Mouse (Mus musculus) MEL (cell line): ENCODE results near the gene Hdgf.

ENCODE experiments used
- CTCF ChIP-seq, 3 experiments: IDR thresholded peaks in 2 of 3; conservative IDR thresholded peaks in 1 of 3; 2 replicates each; pipeline ENCODE4 v1.5.1; 2011 to 2012; ENCODE audit warnings: low read length in 3 of 3, low read depth in 2 of 3, mild to moderate bottlenecking in 2 of 3, improper control_type of control experiment in 1 of 3, inconsistent platforms in 1 of 3, mixed read lengths in 1 of 3, moderate library complexity in 1 of 3; ENCODE audit not compliant: control insufficient read depth in 1 of 3, insufficient read depth in 1 of 3, poor library complexity in 1 of 3, severe bottlenecking in 1 of 3
- E2F4 ChIP-seq: IDR thresholded peaks from 2 replicates; pipeline ENCODE4 v1.6.1; 2011; ENCODE audit warnings: low read depth, low read length, improper control_type of control experiment, borderline replicate concordance
- GATA1 ChIP-seq: IDR thresholded peaks from 2 replicates; pipeline ENCODE4 v1.6.1; 2011; ENCODE audit warnings: low read depth, low read length, improper control_type of control experiment
- POLR2A ChIP-seq, 2 experiments: IDR thresholded peaks; 2 replicates each; pipeline ENCODE4 v1.6.1; 2011 to 2012; ENCODE audit warnings: low read length in 2 of 2, mild to moderate bottlenecking in 2 of 2, control low read depth in 1 of 2, improper control_type of control experiment in 1 of 2, low read depth in 1 of 2, moderate library complexity in 1 of 2; ENCODE audit not compliant: control insufficient read depth in 1 of 2, insufficient read depth in 1 of 2, poor library complexity in 1 of 2
- POLR2AphosphoS2 ChIP-seq: IDR thresholded peaks from 2 replicates; pipeline ENCODE4 v1.6.1; 2011; ENCODE audit warnings: low read length, improper control_type of control experiment
- SIN3A ChIP-seq: IDR thresholded peaks from 2 replicates; pipeline ENCODE4 v1.6.1; 2012; ENCODE audit warnings: low read length, improper control_type of control experiment, inconsistent platforms
- TCF12 ChIP-seq: IDR thresholded peaks from 2 replicates; pipeline ENCODE4 v1.6.1; 2014; ENCODE audit warnings: low read depth, mild to moderate bottlenecking, inconsistent platforms, low read length, improper control_type of control experiment, moderate library complexity

DNA sequence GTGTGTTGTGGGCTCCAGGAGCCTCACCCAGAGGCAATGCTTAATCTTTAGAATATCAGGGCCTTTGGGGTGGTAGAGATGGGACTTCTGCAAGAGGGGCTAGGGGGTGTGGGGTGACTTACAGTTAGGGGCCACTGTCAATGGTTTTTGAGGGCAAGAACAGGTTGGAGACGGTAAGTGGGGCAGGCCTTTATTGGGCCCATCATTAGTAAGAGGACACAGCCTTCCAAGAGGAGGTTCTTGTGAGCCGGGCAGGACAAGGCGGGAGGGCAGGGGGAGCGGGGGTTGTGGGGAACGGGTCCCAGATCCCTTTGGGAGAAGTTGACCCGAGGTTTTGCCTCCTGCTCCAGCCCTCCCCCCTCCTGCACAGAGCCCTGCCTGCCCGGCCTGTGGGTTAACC lies 7.4 kb downstream of the Hdgf start:
- no peak for TF ChIP-seq GATA1
- no peak for TF ChIP-seq POLR2A (IDR thresholded peaks at IDR 0.05; ENCODE audit: control insufficient read depth in 1 of 2, insufficient read depth in 1 of 2, low read depth in 1 of 2, low read length in 2 of 2, poor library complexity in 1 of 2)
- TF ChIP-seq TCF12 = no peak
- TF ChIP-seq SIN3A = no peak
- TF ChIP-seq E2F4 = no peak
- TF ChIP-seq POLR2AphosphoS2 = no peak
- no peak for TF ChIP-seq CTCF (IDR thresholded peaks at IDR 0.05 in 2 of 3, conservative IDR thresholded peaks at IDR 0.05 in 1 of 3; ENCODE audit: control insufficient read depth in 1 of 3, insufficient read depth in 1 of 3, low read depth in 2 of 3, low read length in 3 of 3, poor library complexity in 1 of 3, severe bottlenecking in 1 of 3)
